Mouse (Mus musculus): ENCODE results near the gene Btbd35f21.
"Not testable (repeated sequence)": the region's sequence is repeated elsewhere in the genome, so short reads cannot be mapped to it uniquely, and the experiment has no call there.

Gene Btbd35f21

GRCm38 (mm10) chrX:32725809-32726208 lies at the start of gene Btbd35f21:
TSS of gene Btbd35f21 (plus strand) at chrX:32726109.
- not testable (repeated sequence) for DNase-seq (ENCODE audit: low spot score in 2 of 2)

All from spleen, postnatal 36 days (tissue).